Mouse (Mus musculus) layer of hippocampus, adult 8-10 months (tissue): ENCODE results near the gene Slc5a5. TPM values are rescaled to one million over a fixed set of nuclear protein-coding genes. Genes with fewer than 3 reads are reported as not detected.

Experiments used
- DNase-seq, 2 experiments: peaks; one replicate each; pipeline ENCODE4 v3.0.0; 2022; ENCODE audit warnings: low spot score in 2 of 2
- total RNA-seq, 4 experiments: library from RNA; stranded (reverse); gene quantifications; 2 replicates each; pipeline ENCODE4 v1.2.4; 2022

Slc5a5 gene
- total RNA-seq, 4 experiments from 2014 or later = 10.5 to 12.3 (median 11.0) TPM

GRCm38 (mm10) chr8:70880546-70880945 is 12.0 kb downstream of the Slc5a5 start:
- DNase-seq = no peak

GRCm38 (mm10) chr8:70880126-70880525 is 12.4 kb downstream of the Slc5a5 start:
- no peak for DNase-seq

GRCm38 (mm10) chr8:70879500-70879899 is 13.1 kb downstream of the Slc5a5 start:
- no peak for DNase-seq

GRCm38 (mm10) chr8:70878178-70878577 is 14.4 kb downstream of the Slc5a5 start:
- no peak for DNase-seq

GRCm38 (mm10) chr8:70876382-70876781 is 16.2 kb downstream of the Slc5a5 start:
- DNase-seq = no peak

- no peak for DNase-seq
Observed at GRCm38 (mm10) chr8:70874441-70874840, 18.1 kb downstream of the Slc5a5 start.

- DNase-seq = peak; percentile 95 to 96
Observed at GRCm38 (mm10) chr8:70873364-70873985, 19.1 kb downstream of the Slc5a5 start, which contains the start of gene Ccdc124. Ccdc124 (minus strand) TSS chr8:70873935.

GRCm38 (mm10) chr8:70872643-70873363 is 19.8 kb downstream of the Slc5a5 start:
- DNase-seq = no peak

GRCm38 (mm10) chr8:70871195-70871807 is 21.3 kb downstream of the Slc5a5 start:
- no peak for DNase-seq

- peak; percentile 66 to 79 for DNase-seq
Observed at GRCm38 (mm10) chr8:70869601-70870041, 22.9 kb downstream of the Slc5a5 start.

GRCm38 (mm10) chr8:70869199-70869571 is 23.4 kb downstream of the Slc5a5 start:
- DNase-seq = no peak

GRCm38 (mm10) chr8:70868559-70869198 is 23.9 kb downstream of the Slc5a5 start:
- no peak for DNase-seq

GRCm38 (mm10) chr8:70866566-70866965 is 26.0 kb downstream of the Slc5a5 start:
- no peak for DNase-seq

- DNase-seq = no peak
Observed at GRCm38 (mm10) chr8:70866001-70866520, 26.5 kb downstream of the Slc5a5 start.

- DNase-seq = peak; percentile 99
Observed at GRCm38 (mm10) chr8:70865350-70866000, 27.1 kb downstream of the Slc5a5 start.

- no peak for DNase-seq
Observed at GRCm38 (mm10) chr8:70864712-70865221, 27.8 kb downstream of the Slc5a5 start.

- no peak for DNase-seq
Observed at GRCm38 (mm10) chr8:70863956-70864711, 28.4 kb downstream of the Slc5a5 start.

- DNase-seq = no peak
Observed at GRCm38 (mm10) chr8:70862824-70863641, 29.5 kb downstream of the Slc5a5 start, which contains the start of gene Kcnn1. Kcnn1 (minus strand) TSS chr8:70863258.

GRCm38 (mm10) chr8:70857516-70857915 is 35.0 kb downstream of the Slc5a5 start:
- no peak for DNase-seq
